Mouse (Mus musculus): ENCODE data around the gene Pagr1b.

The Pagr1b gene

GRCm38 (mm10) chr7:127016481-127016485 is at the start of gene Pagr1b:
Pagr1b (minus strand) TSS chr7:127016484.
- DNase-seq (ENCODE audit: low read depth, low spot score), result no peak

DNA sequence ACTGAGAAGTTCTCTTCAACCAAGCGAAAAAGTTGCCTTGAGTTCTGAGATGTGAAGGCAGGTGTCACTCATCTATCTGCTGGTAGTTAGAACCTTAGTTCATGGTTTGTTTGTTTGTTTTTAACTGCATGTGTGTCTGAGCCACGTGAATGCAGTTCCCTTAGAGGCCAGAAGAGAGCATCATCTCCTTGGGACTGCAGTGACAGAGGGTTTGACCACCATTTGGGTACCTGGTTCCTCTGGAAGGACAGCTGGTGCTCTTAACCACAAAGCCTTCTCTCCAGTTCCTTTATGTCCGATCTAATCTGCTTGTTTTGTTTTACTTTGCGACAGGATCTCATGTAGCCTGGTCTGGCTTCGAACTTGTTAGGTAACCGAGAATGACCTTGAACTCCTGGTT is 49.3 kb upstream of the Pagr1b start:
- DNase-seq (ENCODE audit: low read depth, low spot score), result no peak

DNA sequence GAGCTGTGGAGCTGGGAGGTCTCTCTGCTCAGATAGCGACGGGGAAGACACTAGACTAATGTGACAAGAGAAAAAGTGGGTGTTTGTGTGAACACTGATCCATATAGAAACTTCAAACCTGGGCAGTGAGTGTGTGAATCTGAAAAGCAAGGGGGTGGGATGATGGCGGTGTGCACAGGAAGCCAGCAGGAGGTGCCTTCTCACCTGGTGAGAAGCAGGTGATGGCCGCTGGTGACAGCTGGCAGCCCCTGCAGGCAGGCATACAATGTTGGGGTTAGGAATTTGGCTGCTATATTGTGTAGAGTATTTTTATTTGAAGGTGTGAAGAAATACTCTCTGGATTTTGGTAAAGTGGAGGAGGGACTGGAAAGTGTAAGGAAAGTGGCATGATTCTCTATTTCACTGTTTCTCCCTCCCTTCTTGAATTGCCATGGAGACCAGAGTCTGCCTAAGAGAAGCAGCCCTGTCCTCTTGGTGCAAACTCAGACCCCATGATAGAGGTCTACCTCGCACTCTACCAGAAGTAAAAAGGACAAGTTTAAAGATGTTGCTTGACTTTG is 38.8 kb upstream of the Pagr1b start:
- peak; percentile 31 for DNase-seq (ENCODE audit: low read depth, low spot score)

DNA sequence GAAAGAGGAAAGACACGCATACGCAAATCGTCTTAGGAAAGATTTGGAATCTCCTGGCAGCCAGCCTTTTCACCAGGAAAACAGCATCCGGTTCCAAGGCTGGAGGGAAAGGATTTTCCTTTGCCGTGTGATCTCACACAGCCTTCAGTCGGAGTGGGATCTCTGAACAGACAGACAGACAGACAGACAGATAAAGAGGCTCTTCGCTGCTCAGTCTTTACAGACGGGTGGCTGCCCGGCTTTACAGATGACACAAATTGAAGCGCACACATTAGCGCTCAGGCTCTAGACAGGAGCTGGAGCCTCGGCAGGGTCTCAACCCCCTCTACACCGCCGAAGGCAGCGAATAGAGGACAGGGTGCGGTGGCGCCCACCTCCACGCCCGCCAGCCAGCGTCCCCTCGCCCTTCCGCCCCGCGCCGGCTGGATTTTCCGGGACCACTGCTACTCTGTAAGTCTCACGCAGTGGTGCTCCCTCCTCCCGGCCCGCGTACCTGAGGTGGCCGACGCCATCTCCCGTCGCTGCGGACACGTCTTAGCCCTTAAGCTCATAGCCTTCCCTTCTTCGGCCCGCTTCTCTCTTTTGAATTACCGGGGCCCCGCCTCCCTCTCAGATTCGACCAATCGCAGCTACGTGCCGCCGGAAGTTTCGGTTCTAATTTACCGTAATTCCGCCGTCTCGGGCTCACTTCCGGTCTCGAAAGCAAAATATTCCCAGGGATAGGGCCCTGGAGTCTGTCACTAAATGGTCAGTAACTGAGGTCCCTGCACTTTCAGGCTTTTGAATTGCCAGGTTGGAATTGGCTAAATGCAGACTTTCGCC is 25.8 kb upstream of the Pagr1b start, which contains the start of gene Kif22:
Kif22 (minus strand) TSS at position 621 of the 822 bp plus-strand sequence.
- DNase-seq (ENCODE audit: low read depth, low spot score), result peak; percentile 87

- peak; percentile 49 for DNase-seq (ENCODE audit: low read depth, low spot score)
Measured at GRCm38 (mm10) chr7:127031244-127031643, 15.0 kb upstream of the Pagr1b start.

DNA sequence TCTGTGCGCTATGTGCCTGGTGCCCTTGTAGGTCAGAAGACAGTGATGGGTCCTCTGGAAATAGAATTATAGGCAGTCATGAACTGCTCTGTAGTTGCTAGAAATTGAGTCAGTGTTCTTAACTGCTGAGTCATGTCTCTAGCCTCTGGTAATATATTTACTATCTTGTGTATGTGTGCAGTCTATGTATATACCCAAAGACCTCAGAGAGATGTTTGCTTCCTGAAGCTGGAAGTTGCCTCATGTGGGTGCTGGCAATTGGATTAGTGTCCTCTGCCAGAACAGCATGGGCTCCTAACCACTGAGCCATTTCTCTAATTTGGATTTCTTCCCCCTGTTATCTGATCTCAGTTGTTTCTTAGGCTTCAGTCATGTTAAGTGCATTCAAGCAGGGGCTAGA is 13.9 kb upstream of the Pagr1b start:
- DNase-seq (ENCODE audit: low read depth, low spot score), result no peak

- DNase-seq (ENCODE audit: low read depth, low spot score), result no peak
Measured at GRCm38 (mm10) chr7:127027885-127028284, 11.6 kb upstream of the Pagr1b start.

DNA sequence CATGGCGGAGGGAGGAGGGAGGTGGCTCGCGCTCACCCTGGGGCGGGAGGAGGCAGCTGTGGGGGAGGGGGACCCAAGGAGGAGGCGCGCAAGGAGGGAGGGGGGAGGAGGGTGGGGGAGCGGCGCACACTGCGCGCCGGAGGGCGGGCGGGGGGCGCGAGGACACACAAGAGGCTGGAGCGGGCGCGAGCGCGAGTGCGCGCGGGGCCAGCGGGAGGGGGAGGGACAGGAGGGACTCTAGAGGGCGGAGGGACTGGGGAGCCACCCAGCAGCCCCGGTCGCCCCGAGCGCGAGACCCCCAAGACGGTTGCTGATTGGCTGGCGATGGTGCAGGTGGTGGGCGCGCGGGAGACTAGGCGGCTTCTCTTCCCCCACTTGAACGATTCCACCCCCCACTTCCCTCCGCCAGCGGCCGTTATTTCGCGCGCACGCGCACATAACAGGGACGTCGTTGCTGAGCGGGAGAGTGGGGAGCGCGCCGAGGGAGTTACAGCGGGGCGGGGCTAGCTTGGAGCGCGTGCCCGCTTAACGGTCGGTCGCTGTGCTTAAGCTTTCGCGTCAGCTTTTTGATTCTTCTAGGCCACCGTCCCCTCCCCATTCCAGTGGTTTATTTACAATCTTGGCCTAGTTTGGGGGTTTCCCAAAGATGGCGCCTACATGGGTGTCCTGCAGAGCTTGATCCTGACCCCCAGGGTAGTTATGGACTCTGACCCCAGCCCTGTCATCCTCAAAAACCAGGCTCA is 10.9 kb upstream of the Pagr1b start, which contains the start of gene Maz:
Maz (minus strand) TSS at position 54 of the 743 bp plus-strand sequence.
- peak; percentile 100 for DNase-seq (ENCODE audit: low read depth, low spot score)

GRCm38 (mm10) chr7:127026616-127026983 is 10.3 kb upstream of the Pagr1b start:
- DNase-seq (ENCODE audit: low read depth, low spot score), result no peak

DNA sequence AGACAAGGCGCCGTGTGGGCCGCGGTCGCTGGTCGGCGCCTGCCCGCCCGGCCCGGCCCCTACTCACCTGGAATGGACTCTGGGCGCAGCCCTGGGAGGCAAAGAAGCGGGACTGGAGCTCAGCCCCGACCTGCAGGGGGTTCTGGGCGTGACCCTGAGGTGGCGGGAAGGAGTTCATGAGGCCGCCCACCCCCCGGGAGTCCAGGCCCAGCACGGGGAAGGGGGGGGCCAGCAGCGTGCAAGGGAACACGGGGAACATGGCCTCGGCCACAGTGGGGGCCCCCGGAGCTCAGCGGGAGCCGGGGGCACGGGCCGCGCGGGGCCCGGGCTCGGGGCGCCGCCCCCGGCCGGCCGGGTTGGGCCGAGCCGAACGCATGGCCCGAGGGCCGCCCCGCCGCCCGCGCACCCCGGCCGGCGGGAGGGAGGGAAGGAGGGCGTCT is 9.9 kb upstream of the Pagr1b start:
- peak; percentile 80 for DNase-seq (ENCODE audit: low read depth, low spot score)

- peak; percentile 76 for DNase-seq (ENCODE audit: low read depth, low spot score)
Measured at GRCm38 (mm10) chr7:127025556-127026160, 9.4 kb upstream of the Pagr1b start.

- peak; percentile 88 for DNase-seq (ENCODE audit: low read depth, low spot score)
Measured at GRCm38 (mm10) chr7:127024755-127025555, 8.7 kb upstream of the Pagr1b start.

DNA sequence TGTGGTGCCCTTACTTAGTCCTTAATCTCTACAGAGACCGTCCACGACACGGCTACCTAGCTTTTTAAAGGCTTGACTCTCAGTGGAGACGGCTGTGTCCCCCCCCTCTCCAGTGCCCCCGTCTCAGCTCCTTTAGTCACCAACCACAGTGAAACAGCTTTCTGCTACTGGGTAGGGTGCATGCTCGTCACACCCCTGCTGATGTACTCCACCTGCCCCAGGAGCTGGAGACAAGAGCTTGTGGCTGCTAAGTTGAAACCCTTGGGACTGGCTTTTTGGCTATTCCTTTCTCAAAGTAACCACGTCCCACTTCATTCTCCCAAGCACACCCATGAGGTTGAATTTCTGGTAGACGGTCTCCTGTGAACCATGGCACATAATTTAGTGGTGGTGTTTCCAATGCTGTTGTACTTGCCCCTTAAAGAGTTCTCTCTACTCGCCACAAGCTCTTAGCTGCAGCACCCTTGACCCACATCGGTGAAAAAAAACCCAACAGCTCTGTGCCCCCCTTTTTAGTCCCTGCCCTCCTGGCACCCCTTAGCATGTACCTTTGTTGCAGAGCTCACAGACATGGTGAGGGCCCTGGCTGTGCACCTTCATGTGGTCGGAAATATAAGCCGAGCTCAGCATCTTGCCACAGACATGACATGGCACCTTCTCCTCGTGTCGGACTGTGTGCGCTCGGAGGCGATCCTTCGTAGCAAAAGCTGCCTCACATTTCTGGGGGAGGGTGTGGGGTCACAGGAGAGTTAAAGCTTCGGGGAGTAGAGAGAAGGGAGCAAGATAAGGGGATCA is 7.8 kb upstream of the Pagr1b start:
- peak; percentile 79 for DNase-seq (ENCODE audit: low read depth, low spot score)

GRCm38 (mm10) chr7:127023272-127023691 is 7.0 kb upstream of the Pagr1b start:
- DNase-seq (ENCODE audit: low read depth, low spot score), result no peak

GRCm38 (mm10) chr7:127022528-127023271 is 6.4 kb upstream of the Pagr1b start:
- DNase-seq (ENCODE audit: low read depth, low spot score), result no peak

DNA sequence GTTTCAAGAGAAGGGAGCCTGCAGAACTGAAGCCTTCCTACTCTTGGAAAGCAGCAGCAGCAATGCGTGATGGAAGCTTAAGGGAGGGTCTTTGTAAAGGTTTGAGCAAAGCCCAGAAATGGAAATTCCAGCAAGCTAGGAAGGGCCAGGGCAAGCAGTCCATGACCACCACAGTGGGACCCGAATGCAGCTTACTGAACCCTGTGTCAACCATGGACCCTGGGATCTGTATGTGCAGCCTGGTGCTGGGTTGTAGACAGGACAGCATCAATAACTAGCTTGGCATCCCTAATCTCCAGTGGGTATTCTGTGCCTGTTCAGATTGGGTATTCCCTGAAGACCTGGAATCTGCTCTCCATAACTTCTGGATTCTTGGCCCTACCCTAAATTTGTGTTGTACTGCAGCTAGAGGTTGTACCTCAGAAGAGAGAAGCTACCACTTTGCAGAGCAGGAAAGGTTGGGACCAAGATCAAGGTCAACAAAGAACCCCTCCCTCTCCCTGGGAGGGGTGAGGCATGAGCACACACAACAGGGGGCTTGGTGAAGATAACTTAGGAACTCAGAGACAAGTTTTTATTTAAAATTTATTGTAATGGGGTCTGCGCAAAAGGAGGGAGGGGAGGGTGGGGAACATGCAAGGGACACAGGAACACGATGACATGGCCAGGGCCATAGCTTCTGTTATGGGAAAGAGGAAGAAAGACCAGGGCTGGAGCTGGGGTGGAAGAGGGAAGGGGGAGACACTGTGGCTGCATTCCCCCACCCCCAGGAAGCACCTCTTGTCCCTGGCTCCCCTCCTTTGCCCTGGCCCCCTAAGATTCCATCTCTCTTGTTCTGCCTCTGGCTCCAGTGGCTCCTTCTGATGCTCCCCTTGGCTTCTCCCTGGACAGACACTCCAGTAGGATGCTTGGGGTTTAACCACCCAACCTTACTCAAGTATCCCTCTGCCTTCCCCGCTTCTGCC is 5.6 kb upstream of the Pagr1b start:
- no peak for DNase-seq (ENCODE audit: low read depth, low spot score)

- DNase-seq (ENCODE audit: low read depth, low spot score), result peak; percentile 77
Measured at GRCm38 (mm10) chr7:127020901-127021562, 4.7 kb upstream of the Pagr1b start, which contains the start of the genes Gm42742 and Prrt2. Gm42742 (minus strand) TSS chr7:127021097. Prrt2 (minus strand) TSS chr7:127021211.

DNA sequence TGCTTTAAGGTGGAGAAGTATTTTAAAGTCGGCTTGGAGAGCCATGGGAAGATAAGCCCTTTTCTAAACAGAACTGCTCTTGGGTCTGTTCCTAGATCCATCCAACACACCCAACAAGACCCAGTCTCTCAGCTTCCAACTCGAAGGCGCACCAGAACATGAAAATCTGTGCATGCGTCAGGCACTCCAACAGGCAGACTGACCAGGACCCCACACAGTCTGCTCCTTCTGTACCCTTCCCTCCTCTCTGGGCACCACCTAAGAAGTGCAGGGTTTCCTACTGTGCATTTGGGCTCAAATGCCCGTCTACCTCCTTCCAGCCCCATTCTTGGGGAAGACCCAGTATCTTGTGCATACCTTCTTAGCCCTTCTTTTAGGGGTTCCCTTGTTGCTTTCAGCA is 4.2 kb upstream of the Pagr1b start:
- DNase-seq (ENCODE audit: low read depth, low spot score), result no peak

Measured in CD4-positive helper T cell, adult 2 months (primary cell).